Mouse (Mus musculus): ENCODE data around the gene Hist1h2ab. TPM values are rescaled to one million over a fixed set of nuclear protein-coding genes. Genes with fewer than 3 reads are reported as not detected.
"Not testable (repeated sequence)": the region's sequence is repeated elsewhere in the genome, so short reads cannot be mapped to it uniquely, and the experiment has no call there.

Gene Hist1h2ab
- polyA plus RNA-seq (2016; fragmentation: Nextera tagmentation; extraction: Ambion mirVana), result 28.5 and 44.2 TPM in 2 replicates

DNA sequence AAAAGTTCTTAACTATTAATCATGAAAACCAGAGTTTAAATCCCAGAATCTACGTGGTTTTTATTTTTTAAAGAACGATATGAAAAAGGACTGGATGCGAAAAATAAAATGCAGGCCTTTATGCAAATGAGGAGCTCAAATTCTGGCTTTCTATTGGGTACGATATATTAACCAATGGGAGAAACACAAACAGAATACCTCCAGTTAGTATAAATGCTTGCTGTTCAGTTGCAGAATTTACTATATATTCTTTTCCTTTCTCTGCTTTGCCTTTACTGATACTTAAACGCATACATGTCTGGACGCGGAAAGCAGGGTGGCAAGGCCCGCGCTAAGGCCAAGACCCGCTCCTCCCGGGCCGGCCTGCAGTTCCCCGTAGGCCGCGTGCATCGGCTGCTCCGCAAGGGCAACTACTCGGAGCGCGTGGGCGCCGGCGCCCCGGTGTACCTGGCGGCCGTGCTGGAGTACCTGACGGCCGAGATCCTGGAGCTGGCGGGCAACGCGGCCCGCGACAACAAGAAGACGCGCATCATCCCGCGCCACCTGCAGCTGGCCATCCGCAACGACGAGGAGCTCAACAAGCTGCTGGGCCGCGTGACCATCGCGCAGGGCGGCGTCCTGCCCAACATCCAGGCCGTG is at the start of gene Hist1h2ab:
Gene Hist1h2ab (plus strand): TSS at position 288 of the 639 bp plus-strand sequence.
- H3K4me1 ChIP-seq; H3K27me3 ChIP-seq (replicated peaks); H3K36me3 ChIP-seq; H3K9me3 ChIP-seq: not testable (repeated sequence)
- peak within 1 kb of the TSS; percentile 35 for H3K4me3 ChIP-seq
- peak within 1 kb of the TSS; percentile 82 for H3K27ac ChIP-seq
- under 1% methylated on average over 32 of the region's 47 CpGs for WGBS
- H3K9ac ChIP-seq, result peak within 1 kb of the TSS; percentile 55; the same call in 1 of the 2 replicates
- ATAC-seq (ENCODE audit: low FRiP score, low read depth), result peak; percentile 34
- peak within 1 kb of the TSS; percentile 64 for H3K4me2 ChIP-seq (replicated peaks)

DNA sequence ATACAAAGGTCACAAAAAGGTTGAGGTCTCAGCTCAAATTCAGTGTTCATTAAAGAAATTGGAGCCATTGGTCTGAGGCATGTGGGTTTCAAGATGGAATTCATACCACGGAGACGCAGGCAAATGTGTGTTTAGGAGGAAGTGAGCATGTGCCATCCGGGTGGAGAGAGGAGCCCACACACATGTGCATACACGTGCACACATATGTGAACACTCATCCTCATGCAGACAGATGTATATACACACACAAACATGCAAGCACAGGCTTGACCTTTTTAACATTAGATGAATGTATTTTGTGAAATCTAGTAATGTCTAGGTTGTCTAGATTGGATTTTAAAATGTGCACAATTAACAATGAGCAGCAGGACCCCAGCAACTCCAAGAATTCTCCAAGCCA is 48.7 kb upstream of the Hist1h2ab start:
- no peak for ATAC-seq (ENCODE audit: low FRiP score, low read depth)
- WGBS, result 89% methylated on average over 4 of the region's 4 CpGs
- Histone ChIP-seq H3K4me1 (no peaks in the 10 kb centered on the region), H3K9ac (no peak overlapping the region), H3K27me3 (replicated peaks) (no peaks in the 10 kb centered on the region), H3K4me3 (no peak overlapping the region), H3K27ac (no peak overlapping the region), H3K4me2 (replicated peaks) (no peak overlapping the region), H3K9me3 (no peaks in the 10 kb centered on the region), H3K36me3 (no peaks in the 10 kb centered on the region)

DNA sequence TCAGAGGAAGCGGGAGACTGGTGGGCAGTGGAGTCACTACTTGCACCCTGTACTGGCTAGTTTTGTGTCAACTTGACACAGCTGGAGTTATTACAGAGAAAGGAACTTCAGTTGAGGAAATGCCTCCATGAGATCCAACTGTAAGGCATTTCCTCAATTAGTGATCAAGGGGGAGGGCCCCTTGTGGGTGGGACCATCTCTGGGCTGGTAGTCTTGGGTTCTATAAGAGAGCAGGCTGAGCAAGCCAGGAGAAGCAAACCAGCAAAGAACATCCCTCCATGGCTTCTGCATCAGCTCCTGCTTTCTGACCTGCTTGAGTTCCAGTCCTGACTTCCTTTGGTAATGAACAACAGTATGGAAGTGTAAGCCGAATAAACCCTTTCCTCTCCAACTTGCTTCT is 48.1 kb upstream of the Hist1h2ab start:
- ATAC-seq (ENCODE audit: low FRiP score, low read depth); H3K36me3 ChIP-seq; H3K27ac ChIP-seq; H3K27me3 ChIP-seq (replicated peaks); H3K9me3 ChIP-seq; H3K4me1 ChIP-seq; H3K4me2 ChIP-seq (replicated peaks); H3K9ac ChIP-seq; H3K4me3 ChIP-seq: not testable (repeated sequence)
- WGBS, result 92% methylated on average over 2 of the region's 2 CpGs

DNA sequence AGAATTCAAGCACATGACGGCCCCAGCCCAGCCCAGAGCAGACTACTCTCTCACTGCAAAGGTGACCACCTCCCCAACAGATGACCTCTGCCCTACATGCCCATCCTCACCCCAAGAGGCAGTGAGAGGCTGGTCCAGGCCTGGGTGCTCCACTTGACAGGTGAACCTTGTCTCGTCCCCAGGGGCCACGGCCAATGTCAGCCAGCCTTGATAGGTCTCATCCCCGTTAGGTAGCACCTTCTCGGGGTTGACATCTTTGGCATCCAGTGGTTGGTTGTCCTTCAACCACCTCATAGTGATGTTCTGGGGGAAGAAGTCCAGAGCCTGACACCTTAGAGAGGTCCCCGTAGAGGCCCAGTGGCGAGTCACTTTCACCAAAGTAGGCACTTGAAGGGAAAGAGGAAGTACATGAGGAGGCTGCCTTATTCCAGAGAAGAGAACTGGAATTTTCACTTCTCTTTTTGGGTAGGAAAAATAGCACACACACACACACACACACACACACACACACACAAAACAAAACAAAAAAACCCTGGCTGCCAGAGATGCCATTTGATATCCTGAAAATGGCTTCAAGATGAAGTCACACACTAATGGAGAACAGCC is 45.1 kb upstream of the Hist1h2ab start:
- Histone ChIP-seq H3K4me3 (no peak overlapping the region), H3K36me3 (no peaks in the 10 kb centered on the region), H3K27ac (no peak overlapping the region), H3K27me3 (replicated peaks) (no peaks in the 10 kb centered on the region), H3K9me3 (no peaks in the 10 kb centered on the region), H3K4me2 (replicated peaks) (no peak overlapping the region), H3K9ac (no peak overlapping the region), H3K4me1 (peaks cover 11% of the 10 kb centered on the region; the same call in 1 of the 2 replicates)
- 88% methylated on average over 7 of the region's 7 CpGs for WGBS
- ATAC-seq (ENCODE audit: low FRiP score, low read depth), result no peak

DNA sequence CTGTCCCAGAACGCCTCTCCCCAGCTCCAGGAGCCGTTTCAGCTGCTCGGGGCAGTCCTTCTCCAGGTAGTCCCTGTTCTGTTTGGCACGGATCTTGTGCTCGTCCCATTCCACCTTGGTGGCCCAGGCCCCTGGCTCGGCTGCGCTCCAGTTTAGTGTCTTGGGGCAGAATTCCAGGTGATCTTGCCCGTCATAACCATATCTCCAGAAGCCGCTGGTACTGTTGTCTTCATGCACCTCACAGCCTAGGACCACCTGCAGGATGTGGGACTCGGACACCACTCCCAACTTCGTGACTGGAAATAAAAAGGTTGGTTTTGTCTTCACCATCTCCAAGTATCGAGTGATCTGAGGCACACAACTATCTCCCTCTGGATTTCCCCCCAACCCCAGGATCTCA is 44.2 kb upstream of the Hist1h2ab start:
- H3K27ac ChIP-seq, result no peak overlapping the region
- ATAC-seq (ENCODE audit: low FRiP score, low read depth), result no peak
- no peak overlapping the region for H3K9ac ChIP-seq
- H3K4me2 ChIP-seq (replicated peaks), result no peak overlapping the region
- H3K27me3 ChIP-seq (replicated peaks), result no peaks in the 10 kb centered on the region
- peaks cover 11% of the 10 kb centered on the region; the same call in 1 of the 2 replicates for H3K4me1 ChIP-seq
- WGBS, result 94% methylated on average over 12 of the region's 12 CpGs
- no peak overlapping the region for H3K4me3 ChIP-seq
- H3K9me3 ChIP-seq, result no peaks in the 10 kb centered on the region
- no peaks in the 10 kb centered on the region for H3K36me3 ChIP-seq

DNA sequence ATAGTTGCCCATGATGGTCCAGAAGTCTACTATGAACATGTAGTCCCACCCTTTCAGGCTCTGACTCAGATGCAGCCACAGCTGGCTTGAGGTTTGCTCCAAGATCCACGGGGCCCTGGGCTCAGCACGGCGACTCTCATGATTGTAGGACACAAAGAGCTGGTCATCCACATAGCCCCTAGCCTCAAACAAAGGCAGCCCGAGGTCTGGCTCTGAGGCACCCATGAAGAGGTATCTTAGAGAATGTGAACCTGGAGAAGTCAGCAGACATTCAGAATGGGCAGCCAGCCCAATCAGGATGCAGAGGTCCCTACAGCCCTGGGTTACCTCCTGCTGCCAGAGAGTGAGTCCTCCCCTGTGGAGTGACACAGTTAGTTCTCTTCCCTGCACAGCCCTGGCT is 42.9 kb upstream of the Hist1h2ab start:
- Histone ChIP-seq H3K36me3 (no peaks in the 10 kb centered on the region), H3K27me3 (replicated peaks) (no peaks in the 10 kb centered on the region), H3K27ac (no peak overlapping the region), H3K9me3 (no peaks in the 10 kb centered on the region), H3K4me3 (no peak overlapping the region), H3K4me2 (replicated peaks) (no peak overlapping the region), H3K9ac (no peak overlapping the region), H3K4me1 (peaks cover 11% of the 10 kb centered on the region; the same call in 1 of the 2 replicates)
- ATAC-seq (ENCODE audit: low FRiP score, low read depth), result no peak
- 79% methylated on average over 4 of the region's 4 CpGs for WGBS

DNA sequence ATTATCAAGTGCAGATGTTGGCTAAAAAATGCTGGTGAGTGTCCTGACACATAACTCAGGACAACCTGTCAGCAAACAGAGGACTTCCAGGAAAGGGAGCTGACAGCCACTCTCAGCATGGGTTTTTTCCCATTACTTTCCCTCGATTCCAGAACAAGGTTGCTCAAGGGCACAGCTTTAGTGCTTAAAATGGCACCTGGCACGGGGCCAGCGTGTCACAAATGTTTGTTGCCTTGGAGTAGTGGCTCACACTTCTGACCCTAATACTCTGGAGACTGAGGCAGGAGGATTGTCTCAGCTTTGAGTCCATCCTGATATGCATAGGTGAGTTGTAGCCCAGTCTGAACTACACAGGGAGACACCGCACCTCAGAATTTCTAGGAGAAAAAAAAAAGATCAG is 42.3 kb upstream of the Hist1h2ab start:
- Histone ChIP-seq H3K9me3 (no peaks in the 10 kb centered on the region), H3K9ac (no peak overlapping the region), H3K27me3 (replicated peaks) (no peaks in the 10 kb centered on the region), H3K27ac (no peak overlapping the region), H3K4me2 (replicated peaks) (no peak overlapping the region), H3K4me3 (no peak overlapping the region), H3K36me3 (no peaks in the 10 kb centered on the region), H3K4me1 (peaks cover 11% of the 10 kb centered on the region; the same call in 1 of the 2 replicates)
- no peak for ATAC-seq (ENCODE audit: low FRiP score, low read depth)
- WGBS, result 79% methylated on average over 4 of the region's 4 CpGs

DNA sequence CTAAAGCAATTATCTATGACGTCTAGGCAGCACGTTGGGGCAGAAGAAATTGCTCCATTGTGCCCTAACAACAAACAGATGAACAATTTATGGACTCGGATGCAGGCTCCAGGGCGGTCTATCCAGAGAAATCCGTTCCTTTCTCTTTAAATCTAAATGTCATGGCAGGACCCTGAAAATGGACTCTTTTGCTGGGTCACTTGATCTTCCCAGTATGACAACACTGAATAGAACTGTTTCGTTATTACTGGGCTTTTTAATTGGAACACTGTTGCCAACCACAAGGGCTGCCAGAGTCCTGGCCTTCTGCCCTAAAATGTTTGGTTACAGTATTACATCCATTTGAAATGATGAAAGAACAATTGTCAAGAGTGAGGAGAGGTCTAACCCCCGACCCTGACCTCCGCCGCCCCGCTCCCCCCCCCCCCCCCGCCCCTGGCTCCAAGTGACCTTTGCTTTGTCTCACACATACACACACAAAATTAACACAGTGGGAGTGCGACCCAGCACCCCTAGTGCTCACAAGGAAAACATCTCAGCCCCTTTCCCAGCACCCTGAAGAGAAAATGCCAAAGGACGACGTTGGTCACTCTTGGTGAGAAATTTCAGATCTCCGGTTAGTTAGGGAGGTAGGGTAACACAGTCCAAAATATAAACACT is 41.1 kb upstream of the Hist1h2ab start:
- peak; percentile 9; the same call in 1 of the 2 replicates for ATAC-seq (ENCODE audit: low FRiP score, low read depth)
- no peaks in the 10 kb centered on the region for H3K36me3 ChIP-seq
- peak overlapping the region; percentile 29 for H3K4me3 ChIP-seq
- no peaks in the 10 kb centered on the region for H3K9me3 ChIP-seq
- H3K4me2 ChIP-seq (replicated peaks), result peak overlapping the region; percentile 67
- 14% methylated on average over 15 of the region's 15 CpGs for WGBS
- no peak overlapping the region for H3K27ac ChIP-seq
- H3K9ac ChIP-seq, result peak overlapping the region; percentile 52
- no peaks in the 10 kb centered on the region for H3K27me3 ChIP-seq (replicated peaks)
- H3K4me1 ChIP-seq, result peaks cover 11% of the 10 kb centered on the region; the same call in 1 of the 2 replicates

DNA sequence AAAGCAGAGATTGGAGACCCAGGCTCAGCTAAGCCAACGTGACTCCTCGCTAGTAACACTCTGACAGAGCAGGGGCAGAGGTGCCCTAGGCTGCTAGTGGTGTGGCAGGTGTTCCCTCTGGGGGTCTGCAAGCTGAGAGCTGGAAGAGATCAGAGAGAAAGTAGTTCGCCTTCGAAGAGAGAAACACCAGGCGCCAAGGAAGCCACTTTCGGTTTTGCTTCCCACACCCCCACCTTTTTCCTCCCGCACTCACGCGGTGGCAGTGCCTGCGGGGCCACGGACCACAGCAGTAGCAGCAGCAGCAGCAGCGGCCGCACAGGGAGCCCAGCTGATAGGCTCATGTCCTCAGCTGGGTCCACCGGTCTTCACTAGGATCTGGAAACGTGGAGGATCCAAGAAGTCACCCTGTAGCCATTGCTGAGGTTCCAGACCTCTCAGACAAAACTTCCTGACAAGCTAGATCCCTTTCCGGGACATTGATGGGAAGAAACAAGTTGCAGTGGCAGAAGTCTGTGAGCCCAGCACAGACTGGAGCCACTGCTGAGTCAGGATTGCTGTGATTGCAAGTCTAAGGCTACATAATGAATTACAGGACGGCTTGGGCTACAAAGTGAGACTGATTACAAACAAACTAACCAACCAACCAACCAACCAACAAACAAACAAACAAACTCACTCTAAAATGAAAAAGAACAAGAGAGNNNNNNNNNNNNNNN is 40.4 kb upstream of the Hist1h2ab start, which contains the start of gene Hfe:
Gene Hfe (minus strand): TSS at position 481 of the 716 bp plus-strand sequence.
- 3% methylated on average over 17 of the region's 17 CpGs for WGBS
- peak; percentile 63; the same call in 1 of the 2 replicates for ATAC-seq (ENCODE audit: low FRiP score, low read depth)

DNA sequence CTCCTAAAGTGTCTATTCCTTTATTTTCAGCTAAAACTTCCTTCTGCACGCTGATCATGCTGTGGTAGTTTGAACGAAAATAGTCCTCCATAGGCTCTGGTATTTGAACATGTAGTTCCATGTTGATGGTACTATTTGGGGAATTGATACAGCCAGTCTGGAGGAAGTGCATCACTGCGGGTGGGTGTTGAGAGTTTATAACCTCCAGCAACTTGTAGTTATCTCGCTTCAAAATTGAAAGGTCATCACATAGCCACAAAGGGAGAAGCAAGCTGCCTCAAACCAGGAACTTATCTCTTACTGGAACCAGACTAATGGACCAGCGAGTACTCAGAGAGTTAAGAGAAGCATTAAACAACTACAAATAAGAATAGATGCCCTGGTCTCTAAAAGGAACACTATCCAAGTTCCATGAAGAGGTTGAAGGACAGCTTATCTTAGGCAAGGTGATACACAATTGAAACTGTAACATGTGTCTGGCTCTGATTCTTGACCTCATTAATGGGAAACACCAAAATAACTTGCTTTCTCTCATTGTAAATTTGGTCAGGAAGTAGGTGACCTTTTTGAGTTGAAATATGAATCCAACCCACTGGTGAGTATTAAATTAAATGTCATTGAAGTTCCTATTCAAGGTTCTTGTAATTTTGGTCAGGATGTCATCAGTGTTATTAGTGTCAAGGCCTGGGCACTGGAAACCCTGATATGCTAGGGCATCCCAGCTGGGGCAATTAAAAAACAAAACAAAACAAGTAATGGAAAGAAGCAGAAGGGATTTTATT is 34.5 kb upstream of the Hist1h2ab start:
- Histone ChIP-seq H3K9ac (no peak overlapping the region), H3K4me2 (replicated peaks) (no peak overlapping the region), H3K27me3 (replicated peaks) (no peaks in the 10 kb centered on the region), H3K36me3 (no peaks in the 10 kb centered on the region), H3K4me3 (no peak overlapping the region), H3K4me1 (no peaks in the 10 kb centered on the region), H3K27ac (no peak overlapping the region), H3K9me3 (no peaks in the 10 kb centered on the region)
- WGBS, result 88% methylated on average over 5 of the region's 5 CpGs
- no peak for ATAC-seq (ENCODE audit: low FRiP score, low read depth)

More for the DNA sequence above, 40.4 kb upstream of the Hist1h2ab start, which contains the start of gene Hfe:
- Histone ChIP-seq H3K36me3 (no peaks in the 10 kb centered on the region), H3K9ac (peak within 1 kb of the TSS; percentile 52), H3K4me1 (peaks cover 11% of the 10 kb centered on the region; the same call in 1 of the 2 replicates), H3K4me2 (replicated peaks) (peak within 1 kb of the TSS; percentile 67), H3K9me3 (no peaks in the 10 kb centered on the region), H3K27ac (no peak within 1 kb of the TSS), H3K4me3 (peak within 1 kb of the TSS; percentile 29), H3K27me3 (replicated peaks) (no peaks in the 10 kb centered on the region)

DNA sequence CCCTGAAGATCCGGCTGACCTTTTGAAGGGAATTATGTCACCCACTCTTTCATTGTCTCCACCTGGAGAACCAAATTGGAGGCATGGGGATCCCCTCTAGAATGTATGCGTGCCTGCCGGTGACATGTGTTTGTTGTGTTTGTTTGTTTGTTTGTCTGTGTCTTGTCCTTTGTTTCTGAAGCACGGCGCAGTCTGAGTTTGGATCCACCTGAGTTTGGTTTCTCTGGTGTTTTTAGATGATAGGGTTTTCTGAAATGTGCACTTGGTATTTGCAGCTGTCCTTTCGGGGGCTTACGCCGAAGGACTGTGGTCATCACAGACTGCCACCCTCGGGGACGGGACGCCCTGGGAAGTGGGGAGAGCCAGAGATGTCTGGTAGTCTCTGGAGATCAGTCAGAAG is 33.8 kb upstream of the Hist1h2ab start:
- Histone ChIP-seq H3K4me2 (replicated peaks) (no peak overlapping the region), H3K4me1 (no peaks in the 10 kb centered on the region), H3K27ac (no peak overlapping the region), H3K36me3 (no peaks in the 10 kb centered on the region), H3K4me3 (no peak overlapping the region), H3K9ac (no peak overlapping the region), H3K27me3 (replicated peaks) (no peaks in the 10 kb centered on the region), H3K9me3 (no peaks in the 10 kb centered on the region)
- ATAC-seq (ENCODE audit: low FRiP score, low read depth), result no peak
- 62% methylated on average over 11 of the region's 11 CpGs for WGBS
